Mouse (Mus musculus) left cerebral cortex, postnatal 14 days (tissue): ENCODE measurements at regions not wholly inside any gene's neighbourhood (a gene's known extent, or its start where the extent isn't known, plus 50 kb on each side); places are given as distances from the start of the nearest gene placed in this dataset.

Source experiments
- DNase-seq, 2 experiments: peaks; one replicate each; pipeline ENCODE4 v3.0.0; 2021 to 2022; ENCODE audit warnings: low spot score in 2 of 2, mixed read lengths in 1 of 2
- intact Hi-C: fragments of 180-260 bp; cut with DNase I; formaldehyde crosslinking; loops from one replicate; pipeline ENCODE4 v1.15.1; 2025

DNA sequence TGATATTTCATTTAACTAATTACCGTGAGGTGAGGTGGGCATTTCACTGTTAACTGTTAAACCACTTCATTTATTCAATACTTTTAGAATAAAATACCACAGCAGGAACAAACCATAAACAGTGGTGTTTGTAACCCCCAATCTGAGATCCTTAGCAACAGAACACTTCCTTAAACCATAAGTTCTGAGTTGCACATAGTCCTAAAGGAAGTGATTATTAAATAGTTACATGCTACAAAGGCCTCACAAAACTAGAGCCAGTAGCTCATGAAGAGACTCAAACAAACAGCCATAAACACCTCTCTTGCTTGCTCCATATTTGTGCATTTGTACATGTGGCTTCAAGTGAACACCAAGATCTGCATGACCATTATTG, 222.5 kb upstream of the Mmadhc start:
- DNase-seq: no peak
- intact Hi-C loops: no loop called here

DNA sequence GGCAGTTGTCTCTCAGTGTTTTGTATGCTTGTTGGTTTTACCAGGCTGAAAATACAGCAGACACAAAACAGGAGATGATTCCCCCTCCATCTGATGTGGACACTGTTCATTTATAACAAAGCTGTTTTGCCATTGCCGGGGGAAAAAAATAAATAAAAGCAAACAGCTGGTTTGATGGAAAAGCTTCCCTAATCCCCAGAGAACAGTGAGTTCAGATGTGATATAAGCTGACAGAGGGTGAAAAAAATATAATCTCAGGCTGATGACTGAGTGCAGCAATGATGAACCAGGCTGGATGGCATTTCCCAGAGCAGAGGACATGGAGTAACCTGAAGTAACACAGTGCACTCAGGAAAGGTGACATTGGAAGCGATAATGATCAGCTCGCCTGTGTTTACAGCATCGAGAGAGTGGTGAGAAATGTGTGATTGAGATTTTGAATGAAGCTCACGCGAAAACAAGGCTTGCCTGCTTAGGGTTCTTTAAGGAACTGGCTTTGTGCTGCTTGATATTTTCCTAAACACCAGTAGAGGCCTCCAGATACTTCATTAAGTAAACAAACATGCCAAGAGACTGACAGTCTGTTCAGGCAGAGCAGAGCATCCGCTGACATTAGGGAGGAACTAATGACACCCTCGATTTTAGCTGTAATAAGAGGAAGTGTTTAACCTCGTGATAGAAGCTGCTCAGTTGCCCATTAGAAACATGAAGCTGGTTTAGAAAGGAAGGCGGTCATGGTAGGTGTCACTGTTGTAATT, 221.9 kb upstream of the Mmadhc start:
- intact Hi-C loops: no loop called here
- peak in 1 of 2 experiments; percentile 11 for DNase-seq

DNA sequence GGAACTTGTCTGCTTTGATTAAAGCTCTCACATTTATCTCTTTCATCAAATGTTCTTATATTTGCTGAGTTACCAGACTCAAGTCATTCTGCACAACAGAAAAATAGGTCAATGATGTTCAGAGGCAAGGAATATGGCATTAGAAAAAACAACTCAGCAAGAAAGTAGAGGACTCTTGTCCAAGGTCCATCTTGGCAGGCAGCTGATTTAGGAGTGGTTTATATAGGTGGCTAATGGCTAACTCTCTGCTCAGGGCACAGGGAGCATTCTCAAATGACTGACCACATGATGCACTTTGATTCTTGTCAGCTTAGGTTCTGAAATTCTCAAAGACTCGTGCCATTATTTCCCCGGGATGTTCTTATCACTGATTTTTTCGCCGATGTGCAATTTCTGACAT, 216.7 kb upstream of the Mmadhc start:
- DNase-seq: no peak
- intact Hi-C loops: no loop called here

DNA sequence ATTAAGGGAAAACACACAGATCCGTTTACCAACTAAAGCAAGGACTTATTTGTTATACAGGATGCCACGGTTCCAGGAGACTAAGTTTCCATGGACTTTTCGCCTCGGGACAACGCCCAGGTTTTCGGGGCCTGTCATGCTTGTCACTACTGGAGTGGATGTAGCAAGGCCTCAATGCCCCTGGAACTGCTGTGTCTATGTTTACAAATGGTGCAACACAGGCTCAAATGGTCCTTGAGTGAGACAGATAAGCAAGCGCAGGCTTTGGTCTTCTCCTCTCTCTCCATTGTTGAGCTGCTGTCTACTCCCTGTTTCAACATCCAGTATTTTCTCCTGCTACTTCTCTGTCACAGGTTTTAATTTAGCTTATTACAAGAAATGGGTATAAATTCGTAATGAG, 202.1 kb upstream of the Mmadhc start:
- no peak for DNase-seq
- intact Hi-C loops: no loop called here

DNA sequence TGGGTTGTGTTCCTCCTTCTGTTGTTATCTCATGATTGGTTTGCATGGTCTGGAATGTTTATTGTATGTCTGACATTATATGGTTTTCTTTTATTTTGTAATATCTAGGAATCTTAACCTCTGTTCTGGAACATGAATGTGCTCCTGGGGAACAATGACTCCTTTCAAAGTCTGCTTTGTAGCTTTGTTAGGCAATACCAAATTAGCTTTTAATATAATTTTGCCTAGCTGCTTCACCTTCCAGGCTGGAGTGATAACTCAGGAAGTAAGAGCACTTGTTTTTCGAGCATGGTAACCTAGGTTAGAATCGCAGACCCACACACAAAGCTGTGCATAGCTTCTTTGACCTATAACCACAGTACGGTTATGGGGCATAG, 199.4 kb upstream of the Mmadhc start:
- intact Hi-C loops: no loop called here
- no peak for DNase-seq

DNA sequence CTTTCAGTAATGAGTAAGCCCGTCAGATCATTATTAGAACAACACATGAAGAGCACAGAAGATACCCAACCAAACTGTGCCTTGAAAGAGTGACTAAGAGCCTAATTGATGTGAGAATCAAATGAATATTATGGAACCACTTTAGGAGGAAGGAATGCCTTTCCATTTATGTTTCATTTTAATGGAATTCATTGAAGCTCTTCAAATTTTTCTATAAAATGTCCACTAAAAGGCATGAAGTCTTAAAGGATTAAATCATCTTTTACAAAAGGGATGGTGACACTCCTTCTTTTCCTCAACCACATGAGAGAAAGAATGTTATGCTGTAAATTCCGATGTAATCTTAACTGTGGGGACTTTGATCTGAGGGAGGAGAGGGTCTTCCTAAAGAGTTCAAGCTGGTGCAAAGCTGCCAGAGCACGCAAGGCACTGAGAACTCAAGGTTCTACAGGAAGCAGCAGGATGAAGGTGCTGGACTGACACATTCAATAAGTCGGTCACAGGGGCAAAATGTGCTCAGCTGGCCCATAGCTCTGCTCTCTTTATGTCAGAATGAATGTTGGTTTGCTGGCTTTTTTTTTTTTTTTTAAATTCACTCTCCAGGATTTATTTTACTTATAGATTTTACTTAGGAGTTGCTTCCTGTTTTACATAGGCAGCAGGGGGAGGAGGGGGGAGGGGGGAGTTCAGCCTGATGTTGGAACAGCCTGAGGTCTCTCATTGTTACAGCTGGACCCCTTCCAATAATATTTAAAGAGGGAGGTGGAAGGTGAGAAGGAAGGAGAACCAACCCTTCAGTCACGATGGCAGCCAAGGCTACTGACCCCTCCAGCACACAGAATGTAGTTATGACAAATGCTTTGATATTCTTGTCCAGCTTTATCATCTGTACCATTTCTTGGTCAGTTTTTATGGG, 198.8 kb upstream of the Mmadhc start:
- intact Hi-C loops: no loop called here
- no peak for DNase-seq

DNA sequence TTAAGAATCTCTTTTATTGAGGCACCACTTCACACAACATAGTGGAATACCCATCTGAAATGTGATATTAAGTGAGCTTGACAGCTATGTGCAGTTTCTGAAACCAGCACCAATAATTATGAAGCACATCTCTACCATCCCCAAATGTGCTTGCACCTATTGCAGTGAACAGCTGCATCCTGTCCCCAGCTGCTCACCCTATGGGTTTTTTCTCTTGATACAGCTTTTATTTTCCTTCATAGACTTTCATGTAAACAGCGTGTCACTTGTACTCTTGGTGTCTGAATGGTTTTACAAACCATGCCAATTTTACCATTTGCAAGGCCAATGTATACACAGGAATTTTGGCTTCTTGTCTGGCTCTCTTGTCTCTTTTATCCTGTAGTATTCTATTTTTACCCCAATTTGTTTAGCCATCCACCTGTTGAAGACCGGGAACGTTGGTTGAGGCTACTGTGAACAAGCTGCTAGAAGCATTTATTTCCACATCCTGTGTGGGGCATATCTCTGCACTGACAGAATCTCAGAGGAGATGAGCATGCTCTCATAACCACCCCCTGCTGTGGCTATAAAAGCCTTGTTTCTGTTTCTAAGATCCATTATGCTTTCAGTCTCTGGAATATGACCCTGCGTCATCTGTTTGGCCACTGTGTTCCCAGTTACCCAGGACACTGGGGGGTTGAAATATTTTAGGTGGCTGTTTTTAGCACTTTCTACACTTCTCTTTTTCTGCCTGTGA, 197.2 kb upstream of the Mmadhc start:
- DNase-seq: no peak
- intact Hi-C loops: no loop called here

DNA sequence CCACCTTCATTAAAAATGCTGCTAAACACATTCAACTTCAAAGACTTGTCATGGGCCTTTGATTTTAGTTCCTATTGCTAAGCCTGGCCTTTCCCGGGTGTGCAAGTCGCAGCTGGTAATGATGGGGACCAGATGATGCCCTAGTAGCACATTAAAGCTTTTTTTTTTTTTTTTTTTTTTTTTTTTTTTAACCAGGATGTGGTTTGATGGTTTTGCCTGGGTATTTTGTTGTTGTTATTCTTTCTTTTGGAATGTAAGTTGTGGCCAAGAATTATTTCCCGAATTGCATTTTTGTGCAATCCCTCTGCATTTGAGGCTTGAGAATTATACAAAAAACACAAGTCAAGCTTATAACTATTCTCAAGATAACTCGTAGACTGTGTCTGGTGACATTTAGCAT, 167.2 kb upstream of the Mmadhc start:
- intact Hi-C loops: no loop called here
- no peak for DNase-seq

DNA sequence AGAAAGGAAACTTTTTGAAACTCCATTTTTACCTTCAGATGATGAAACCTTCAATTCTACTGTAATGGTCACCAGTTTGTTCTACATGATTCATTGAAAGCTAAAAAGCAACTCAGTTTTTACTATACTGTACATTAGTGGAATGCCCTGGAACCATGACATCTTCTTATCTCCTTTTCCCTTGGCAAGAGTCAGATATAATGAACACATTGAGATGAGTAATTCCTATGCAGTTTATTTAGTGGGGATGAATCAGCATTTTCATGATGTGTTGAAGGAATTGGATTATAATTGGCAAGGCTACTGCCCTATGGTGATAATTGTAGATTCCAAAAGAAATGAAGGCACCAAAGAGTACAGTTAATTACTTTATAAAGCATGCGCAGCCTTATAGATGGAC, 165.8 kb upstream of the Mmadhc start:
- intact Hi-C loops: no loop called here
- DNase-seq: no peak

DNA sequence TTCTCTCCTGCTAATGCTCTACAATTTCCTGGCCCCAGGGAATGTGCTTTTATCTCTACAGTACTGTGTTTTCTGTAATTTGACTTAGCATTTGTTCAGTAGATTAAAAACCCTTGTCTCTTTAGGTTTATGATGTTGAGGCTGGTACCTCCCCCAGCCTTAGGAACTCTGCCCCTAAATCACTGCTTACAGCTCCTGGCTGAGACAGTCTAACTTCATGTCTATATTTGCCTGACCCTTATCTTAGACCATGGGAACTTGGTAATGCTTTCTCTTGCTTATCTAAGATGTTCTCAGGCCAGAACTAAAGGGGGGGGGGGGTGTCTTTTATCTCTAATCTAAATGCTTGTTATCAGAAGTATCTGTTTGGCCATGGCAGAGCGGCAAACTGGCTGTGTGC, 160.1 kb upstream of the Mmadhc start:
- no peak for DNase-seq
- intact Hi-C loops: no loop called here

DNA sequence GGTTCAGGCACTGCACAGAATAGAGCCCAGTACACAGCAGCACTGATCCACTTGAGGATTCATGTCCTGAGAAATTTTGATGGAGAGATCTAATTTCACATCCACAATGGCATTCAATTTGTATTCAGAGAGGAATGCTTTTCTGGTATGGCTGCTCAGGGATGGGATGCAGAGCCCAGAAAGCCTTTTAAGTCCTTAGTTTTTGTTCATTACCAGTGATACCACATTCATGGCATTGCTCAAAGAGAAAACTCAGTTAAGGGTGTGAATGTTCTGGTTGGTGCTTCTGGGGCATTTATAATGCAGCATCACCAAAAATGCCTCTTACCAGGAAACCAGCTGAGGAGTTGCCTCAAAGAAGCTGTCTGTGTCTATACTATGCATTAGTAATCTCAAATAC, 151.5 kb upstream of the Mmadhc start:
- DNase-seq: no peak
- intact Hi-C loops: no loop called here

DNA sequence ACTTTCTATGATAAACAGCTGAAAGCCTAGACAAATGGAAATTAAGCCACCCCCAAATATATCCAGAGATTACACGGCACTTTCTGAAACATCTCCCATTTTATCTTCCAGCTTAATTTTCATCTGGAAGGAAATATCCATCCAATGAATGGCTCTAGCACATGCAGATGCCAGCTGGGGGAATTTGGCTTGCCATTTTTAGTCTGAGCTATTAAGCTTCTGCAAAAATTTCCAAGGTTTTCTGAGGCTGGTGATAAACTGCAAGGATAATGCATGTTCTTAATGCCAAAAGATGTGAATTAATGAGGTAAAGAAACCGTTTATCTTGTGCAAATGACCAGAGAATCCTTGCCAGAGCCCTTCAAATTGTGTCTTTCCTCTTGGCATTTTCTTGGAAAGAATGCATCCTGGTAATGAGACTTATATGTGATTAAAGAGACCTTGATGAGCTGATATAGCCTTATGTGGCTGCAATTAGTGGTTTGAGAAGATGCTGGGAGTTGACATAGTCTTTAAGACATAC, 149.4 kb upstream of the Mmadhc start:
- intact Hi-C loops: no loop called here
- peak in 1 of 2 experiments; percentile 20 for DNase-seq

DNA sequence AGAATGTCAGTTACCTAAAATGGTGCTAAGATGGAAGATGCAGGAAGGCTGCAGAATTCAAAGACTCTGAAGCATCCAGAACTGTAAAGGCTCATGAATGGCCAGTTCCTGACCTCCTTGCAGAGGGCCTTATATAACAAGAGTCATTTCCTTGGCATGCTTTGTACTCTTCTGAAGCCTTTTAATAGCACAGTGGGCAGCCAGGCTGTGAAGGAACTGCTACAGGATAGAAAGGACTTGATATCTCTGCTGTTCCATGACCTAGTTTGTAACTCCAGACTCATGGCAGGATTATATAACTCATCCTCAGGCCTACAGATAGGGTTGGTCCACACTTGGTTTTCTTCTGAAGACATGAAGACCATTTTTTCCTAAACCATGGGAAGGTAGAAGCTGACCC, 143.7 kb upstream of the Mmadhc start:
- intact Hi-C loops: no loop called here
- DNase-seq: no peak

DNA sequence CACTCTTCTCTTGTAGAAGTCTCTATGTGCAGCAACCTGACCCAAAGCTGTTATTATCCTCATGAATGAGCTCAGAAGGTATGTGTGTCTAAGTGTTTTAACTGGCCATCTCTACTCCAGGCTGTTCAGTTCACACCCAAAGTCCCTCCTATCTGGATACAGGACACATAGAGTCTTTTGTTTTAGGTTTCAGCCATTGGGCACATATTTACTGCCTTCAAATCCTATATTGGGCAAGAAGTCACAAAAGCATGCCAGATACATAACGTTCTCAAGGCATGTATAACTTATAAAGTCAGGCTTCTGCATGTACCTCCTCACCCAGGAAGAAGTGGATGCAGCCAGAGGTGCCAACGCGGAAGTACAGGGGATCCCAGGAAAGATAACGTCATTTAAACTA, 136.6 kb upstream of the Mmadhc start:
- intact Hi-C loops: no loop called here

DNA sequence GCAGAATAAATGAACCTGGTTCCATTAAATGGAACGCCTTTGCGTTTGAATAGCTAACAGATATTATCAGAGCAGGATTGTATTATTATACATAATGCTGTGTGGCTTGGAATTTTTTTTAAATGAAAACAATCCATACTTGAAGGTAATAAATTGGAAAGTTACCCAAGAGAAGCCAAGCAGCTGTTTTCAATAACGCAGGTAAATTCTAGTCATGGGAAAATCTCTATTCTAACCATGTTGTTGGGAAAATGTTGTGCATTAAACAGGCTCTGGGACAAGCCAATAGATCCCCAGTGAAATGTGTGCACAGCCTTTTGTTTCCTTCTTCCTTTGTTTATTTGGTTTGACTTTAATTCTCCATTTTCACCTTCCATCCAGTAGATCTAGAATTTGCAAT, 128.6 kb upstream of the Mmadhc start:
- no peak for DNase-seq
- intact Hi-C loops: no loop called here

More for the DNA sequence above, 136.6 kb upstream of the Mmadhc start:
- no peak for DNase-seq

DNA sequence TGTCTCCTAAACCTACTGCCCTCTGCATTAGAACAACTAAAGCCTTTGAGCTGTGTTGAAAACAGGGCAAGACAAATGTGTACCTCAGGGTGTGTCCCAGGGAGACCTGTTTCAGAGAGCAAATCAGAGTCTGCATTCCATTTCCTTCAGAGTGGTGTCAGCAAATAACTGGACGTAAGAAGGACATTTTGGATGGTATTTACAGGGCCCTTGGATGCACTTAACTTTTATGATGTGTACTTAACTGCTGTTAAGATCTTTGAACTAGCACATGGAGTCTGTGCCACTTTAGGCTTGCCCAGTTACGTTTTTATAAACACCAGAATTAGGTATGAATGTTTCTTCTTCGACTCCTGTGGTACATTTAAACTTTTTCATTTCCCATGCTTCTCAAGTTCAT, 123.0 kb upstream of the Mmadhc start:
- DNase-seq: no peak
- intact Hi-C loops: no loop called here

DNA sequence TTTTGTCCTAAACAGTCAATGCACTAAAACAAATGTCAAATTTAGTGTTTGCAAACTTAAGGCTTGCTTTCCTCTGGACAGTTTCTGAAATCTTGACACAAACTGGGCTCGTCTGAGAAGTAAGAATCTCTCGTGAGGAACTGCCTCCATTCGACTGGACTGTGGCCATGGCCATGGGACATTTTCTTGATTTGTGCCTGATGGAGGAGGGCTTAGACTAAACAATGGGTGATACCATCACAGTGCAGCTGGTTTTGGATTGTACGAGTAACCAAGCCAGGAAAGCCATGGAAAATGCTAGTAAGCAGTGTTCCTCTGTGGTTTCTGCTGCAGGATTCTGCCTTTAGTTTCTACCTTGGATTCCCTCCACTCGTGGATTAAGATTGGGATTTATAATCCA, 121.0 kb upstream of the Mmadhc start:
- no peak for DNase-seq
- intact Hi-C loops: no loop called here

DNA sequence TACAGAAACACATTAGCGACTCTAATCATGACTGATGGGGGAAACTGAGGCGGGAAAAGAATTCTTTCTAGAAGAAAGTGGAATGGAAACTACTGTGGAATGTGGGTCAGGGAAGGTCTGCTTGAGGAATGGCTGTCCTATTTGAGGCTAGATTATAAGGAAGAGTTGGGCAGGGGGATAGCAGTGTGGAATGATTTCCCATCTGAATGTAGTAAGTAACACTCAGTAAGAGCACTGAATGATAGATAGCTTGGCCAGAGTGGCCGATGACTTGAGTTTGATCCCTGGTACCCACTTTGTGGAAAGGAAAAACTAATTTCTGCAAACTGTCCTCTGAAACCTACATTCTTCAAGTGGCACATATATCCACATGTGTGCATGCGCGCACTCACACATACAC, 120.5 kb upstream of the Mmadhc start:
- intact Hi-C loops: no loop called here
- DNase-seq: no peak

DNA sequence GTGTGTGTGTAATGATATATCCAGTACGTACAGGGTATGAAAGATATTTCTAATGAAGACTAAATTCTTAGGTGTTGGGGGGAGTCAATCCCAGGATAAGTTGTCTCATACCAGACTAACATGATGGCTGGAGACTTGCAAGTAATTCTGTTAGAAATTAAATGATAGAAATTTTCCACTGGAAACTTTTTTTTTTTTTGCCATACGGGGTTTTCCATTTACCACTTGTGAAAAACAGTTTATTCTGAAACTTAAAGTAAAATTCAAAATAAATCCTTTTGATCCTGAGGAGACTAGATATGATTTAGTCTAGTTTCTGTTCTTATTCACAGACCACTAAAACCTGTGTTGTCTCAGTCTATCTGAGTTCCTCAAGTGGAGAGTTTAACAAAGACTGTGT, 119.5 kb upstream of the Mmadhc start:
- DNase-seq: no peak
- intact Hi-C loops: no loop called here

DNA sequence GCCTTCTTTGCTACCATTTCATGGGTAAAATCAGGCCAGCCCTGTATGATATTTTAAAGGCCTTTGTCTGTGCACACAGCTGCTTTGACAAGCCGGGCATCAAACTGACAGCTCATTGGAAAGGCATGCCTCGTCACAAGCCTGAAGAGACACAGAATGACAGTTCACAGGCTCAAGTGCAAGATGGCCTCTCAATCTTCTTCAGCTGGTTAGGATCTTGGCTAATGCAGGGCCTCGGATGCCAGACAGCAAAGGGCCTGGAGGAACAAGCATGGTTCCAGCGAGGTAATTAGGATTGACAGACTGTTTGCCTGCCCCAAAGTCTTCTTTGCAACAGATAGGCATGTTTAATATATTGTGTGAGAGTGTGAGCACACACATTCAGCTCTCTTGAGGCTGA, 109.3 kb upstream of the Mmadhc start:
- intact Hi-C loops: no loop called here
- no peak for DNase-seq
